ENCODE assay signal across 12 mouse cellular contexts in the genomic region with DNA sequence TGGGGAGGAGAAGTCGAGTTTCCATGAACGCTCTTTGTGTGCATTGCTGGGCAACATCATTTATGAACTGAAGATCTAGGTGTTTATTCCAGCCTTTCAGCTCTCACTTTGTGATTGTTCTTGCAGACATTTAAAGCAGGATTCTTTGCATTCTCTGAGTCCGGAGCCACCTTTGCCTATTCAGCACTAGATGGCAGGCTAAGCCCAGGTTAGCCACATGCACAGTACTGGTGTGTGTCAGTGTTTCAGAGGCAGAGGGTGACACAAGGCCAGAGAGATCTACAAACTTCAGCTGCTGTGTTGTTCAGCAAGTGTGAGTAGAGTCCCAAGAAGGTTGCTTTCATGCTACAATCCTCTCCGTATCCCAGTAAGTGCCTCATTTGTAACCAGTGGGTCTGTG. TPM values are rescaled to one million over a fixed set of nuclear protein-coding genes. Genes with fewer than 3 reads are reported as not detected.
DNase-seq lines count a peak whose midpoint lies in the region; ATAC-seq and TF ChIP-seq lines count a peak whose summit lies in the region.
"Not testable (repeated sequence)": the region's sequence is repeated elsewhere in the genome, so short reads cannot be mapped to it uniquely, and the experiment has no call there.
"Had no signal": no experiment of that assay in that cellular context is flagged by ENCODE, and none has a peak within 500 bp of the region (broad histone marks: within the 10 kb centered on the region; RNA-seq: fewer than 3 reads in every experiment).

No protein-coding gene starts in this region.

- H3K27me3 ChIP-seq in heart, postnatal 0 days (ENCODE audit: control insufficient read depth, insufficient read depth, low read length); kidney, embryonic 16.5 days (ENCODE audit: insufficient read depth, low read length); stomach, embryonic 16.5 days (ENCODE audit: control insufficient read depth, insufficient read depth, low read length): not testable (repeated sequence)

- H3K9me3 ChIP-seq in heart, postnatal 0 days (replicated peaks; ENCODE audit: control insufficient read depth, low read length); kidney, embryonic 16.5 days (ENCODE audit: low read length); stomach, embryonic 16.5 days (replicated peaks; ENCODE audit: control insufficient read depth, low read length): not testable (repeated sequence)

- TF ChIP-seq POLR2A in embryonic fibroblast, embryonic 13.5 days (IDR thresholded peaks at IDR 0.05; ENCODE audit: low read depth, low read length), result not testable (repeated sequence)

- H3K4me2 ChIP-seq in heart, postnatal 0 days (ENCODE audit: low read depth, low read length); kidney, embryonic 16.5 days (replicated peaks; ENCODE audit: low read depth, low read length): not testable (repeated sequence)
- peak overlapping the region; percentile 27; the same call in 1 of the 2 replicates for H3K4me2 ChIP-seq in stomach, embryonic 16.5 days (ENCODE audit: low read depth, low read length)

- intact Hi-C loops in left cerebral cortex, postnatal 25 days (cut with DNase I), result loop anchor here (1.0 to 5.0 kb wide), 2 partner anchors 77 to 199 kb away; no protein-coding TSS in a partner anchor

- WGBS in heart, postnatal 0 days, result 27% methylated on average over 4 of the region's 4 CpGs
- 30% methylated on average over 4 of the region's 4 CpGs for WGBS in kidney, embryonic 16.5 days
- 25% methylated on average over 4 of the region's 4 CpGs for WGBS in stomach, embryonic 16.5 days

- ATAC-seq in heart, postnatal 0 days (ENCODE audit: insufficient read depth, low read depth), result peak; percentile 77; the same call in 1 of the 2 replicates
- ATAC-seq in kidney, embryonic 16.5 days (ENCODE audit: low FRiP score, low TSS enrichment), result peak; percentile 79; the same call in 1 of the 2 replicates
- 0 out of 2 replicates have a peak, but pooled peaks have one; percentile 61 for ATAC-seq in megakaryocyte-erythroid progenitor cell, adult 5-6 weeks (replicated peaks; ENCODE audit: low FRiP score, low TSS enrichment, poor library complexity, severe bottlenecking)
- ATAC-seq in stomach, embryonic 16.5 days (ENCODE audit: insufficient read depth, low FRiP score), result peak; percentile 86; the same call in 1 of the 2 replicates

- not testable (repeated sequence) for H3K9ac ChIP-seq in heart, postnatal 0 days (replicated peaks; ENCODE audit: low read depth, low read length); kidney, embryonic 16.5 days (replicated peaks; ENCODE audit: low read length); stomach, embryonic 16.5 days (ENCODE audit: low read length)

- peak; percentile 76; the same call in 1 of the 2 replicates for TF ChIP-seq CTCF in embryonic fibroblast, embryonic 13.5 days (IDR thresholded peaks at IDR 0.05; ENCODE audit: borderline replicate concordance, insufficient read depth, low read length)
- peak; percentile 81 for TF ChIP-seq CTCF in heart, postnatal 0 days (IDR thresholded peaks at IDR 0.05; ENCODE audit: low read depth)

- H3K4me3 ChIP-seq in embryonic fibroblast, embryonic 13.5 days (ENCODE audit: insufficient read depth, low read length); heart, postnatal 0 days (ENCODE audit: low read depth, low read length); kidney, embryonic 16.5 days (ENCODE audit: low read length); stomach, embryonic 16.5 days (replicated peaks; ENCODE audit: low read length): not testable (repeated sequence)

- DNase-seq in A20 (ENCODE audit: low read depth, low spot score), result peak; percentile 62
- peak; percentile 43 for DNase-seq in adrenal gland, postnatal 10 days
- peak; percentile 65 for DNase-seq in heart, postnatal 0 days (ENCODE audit: low spot score)
- peak; percentile 50 to 76 for DNase-seq in left cerebral cortex, postnatal 25 days (ENCODE audit: low spot score in 2 of 2)

- not testable (repeated sequence) for H3K36me3 ChIP-seq in heart, postnatal 0 days (replicated peaks; ENCODE audit: control insufficient read depth, insufficient read depth, low read length); kidney, embryonic 16.5 days (ENCODE audit: insufficient read depth, low read length); stomach, embryonic 16.5 days (ENCODE audit: control insufficient read depth, insufficient read depth, low read length)

- H3K4me1 ChIP-seq in embryonic fibroblast, embryonic 13.5 days (ENCODE audit: control insufficient read depth, insufficient read depth, low read length); heart, postnatal 0 days (ENCODE audit: control insufficient read depth, insufficient read depth); kidney, embryonic 16.5 days (ENCODE audit: insufficient read depth, low read length); stomach, embryonic 16.5 days (ENCODE audit: control insufficient read depth, insufficient read depth, low read length): not testable (repeated sequence)

- not testable (repeated sequence) for H3K27ac ChIP-seq in embryonic fibroblast, embryonic 13.5 days (ENCODE audit: insufficient read depth, low read length); heart, postnatal 0 days (ENCODE audit: low read depth); kidney, embryonic 16.5 days (ENCODE audit: low read length); stomach, embryonic 16.5 days (ENCODE audit: low read length)

- TF ChIP-seq EP300 in heart, postnatal 0 days (IDR thresholded peaks at IDR 0.05; ENCODE audit: low read depth), result not testable (repeated sequence)

RNA-seq across cellular contexts. Expression of a gene that starts 1.7 kb away (rescaled TPM):
- not detected for total RNA-seq in adrenal gland, postnatal 10 days (2021)
- polyA plus RNA-seq in embryonic fibroblast, embryonic 13.5 days (2011; ENCODE audit: insufficient read length, low read depth, missing spikeins), result not detected in 2 replicates
- total RNA-seq in heart, postnatal 0 days (2014; rRNA removed; ENCODE audit: low replicate concordance), result not detected in 2 replicates
- not detected in 2 replicates for polyA plus RNA-seq in heart, postnatal 0 days (2015; fragmentation: Nextera tagmentation; extraction: Ambion mirVana)
- not detected in 2 replicates for polyA plus RNA-seq in kidney, embryonic 16.5 days (2015; fragmentation: Nextera tagmentation; extraction: Ambion mirVana)
- not detected for total RNA-seq in left cerebral cortex, postnatal 25 days (2021)
- total RNA-seq in megakaryocyte-erythroid progenitor cell, adult 5-6 weeks (2014; fragmentation: Nextera tagmentation), result not detected in 2 replicates
- not detected in 2 replicates for total RNA-seq in megakaryocyte-erythroid progenitor cell, adult 5-6 weeks (2017)
- not detected in 2 replicates for polyA plus RNA-seq in stomach, embryonic 16.5 days (2015; fragmentation: Nextera tagmentation; extraction: Ambion mirVana)
- polyA plus RNA-seq: CD4-positive, CD25-positive, alpha-beta regulatory T cell, adult 4 months; forebrain, embryonic 10.5 days; hindbrain, embryonic 10.5 days; liver, embryonic 16.5 days had no signal

RNA-seq across cellular contexts. Expression of a gene that starts 45.2 kb away (rescaled TPM):
- 10 to 100 TPM; 67.9 to 69.5 TPM for total RNA-seq in adrenal gland, postnatal 10 days (2021)
- polyA plus RNA-seq in embryonic fibroblast, embryonic 13.5 days (2011; ENCODE audit: insufficient read length, low read depth, missing spikeins), result 77.9 and 82.4 TPM in 2 replicates
- total RNA-seq in heart, postnatal 0 days (2014; rRNA removed; ENCODE audit: low replicate concordance), result 68.0 and 77.5 TPM in 2 replicates
- polyA plus RNA-seq in heart, postnatal 0 days (2015; fragmentation: Nextera tagmentation; extraction: Ambion mirVana), result 48.8 and 53.3 TPM in 2 replicates
- polyA plus RNA-seq in kidney, embryonic 16.5 days (2015; fragmentation: Nextera tagmentation; extraction: Ambion mirVana), result 68.4 and 75.1 TPM in 2 replicates
- total RNA-seq in left cerebral cortex, postnatal 25 days (2021), result 100 to 1,000 TPM; 123 to 128 TPM
- 65.6 and 66.8 TPM in 2 replicates for total RNA-seq in megakaryocyte-erythroid progenitor cell, adult 5-6 weeks (2014; fragmentation: Nextera tagmentation)
- total RNA-seq in megakaryocyte-erythroid progenitor cell, adult 5-6 weeks (2017), result 103 and 104 TPM in 2 replicates
- 53.8 and 60.6 TPM in 2 replicates for polyA plus RNA-seq in stomach, embryonic 16.5 days (2015; fragmentation: Nextera tagmentation; extraction: Ambion mirVana)
